Mouse (Mus musculus): ENCODE data around the gene Dnajc13.

Dnajc13 gene

GRCm38 (mm10) chr9:104182328-104182727, 80.4 kb downstream of the Dnajc13 start:
- no peak for DNase-seq

GRCm38 (mm10) chr9:104181626-104182025, 81.1 kb downstream of the Dnajc13 start:
- no peak for DNase-seq

GRCm38 (mm10) chr9:104180046-104180445, 82.7 kb downstream of the Dnajc13 start:
- DNase-seq, result no peak

- no peak for DNase-seq
Observed at GRCm38 (mm10) chr9:104172342-104172741, 90.4 kb downstream of the Dnajc13 start.

- no peak for DNase-seq
Observed at GRCm38 (mm10) chr9:104171651-104172050, 91.1 kb downstream of the Dnajc13 start.

- DNase-seq, result no peak
Observed at GRCm38 (mm10) chr9:104169986-104170385, 92.7 kb downstream of the Dnajc13 start.

- no peak for DNase-seq
Observed at GRCm38 (mm10) chr9:104165926-104166325, 96.8 kb downstream of the Dnajc13 start.

GRCm38 (mm10) chr9:104164194-104164593, 98.5 kb downstream of the Dnajc13 start:
- no peak for DNase-seq

GRCm38 (mm10) chr9:104161117-104161516, 101.6 kb downstream of the Dnajc13 start:
- no peak for DNase-seq

- DNase-seq, result no peak
Observed at GRCm38 (mm10) chr9:104157291-104157690, 105.4 kb downstream of the Dnajc13 start.

GRCm38 (mm10) chr9:104156506-104156905, 106.2 kb downstream of the Dnajc13 start:
- no peak for DNase-seq

- no peak for DNase-seq
Observed at GRCm38 (mm10) chr9:104155100-104155715, 107.5 kb downstream of the Dnajc13 start.

GRCm38 (mm10) chr9:104152121-104152520, 110.6 kb downstream of the Dnajc13 start:
- DNase-seq, result no peak

- no peak for DNase-seq
Observed at GRCm38 (mm10) chr9:104148969-104149368, 113.8 kb downstream of the Dnajc13 start.

GRCm38 (mm10) chr9:104146683-104147082, 116.0 kb downstream of the Dnajc13 start:
- DNase-seq, result no peak

GRCm38 (mm10) chr9:104144314-104144996, 118.3 kb downstream of the Dnajc13 start:
- DNase-seq, result no peak

GRCm38 (mm10) chr9:104142805-104143204, 119.9 kb downstream of the Dnajc13 start:
- no peak for DNase-seq

- no peak for DNase-seq
Observed at GRCm38 (mm10) chr9:104140351-104140750, 122.4 kb downstream of the Dnajc13 start.

GRCm38 (mm10) chr9:104130141-104130755, 132.5 kb downstream of the Dnajc13 start:
- no peak for DNase-seq

- no peak for DNase-seq
Observed at GRCm38 (mm10) chr9:104128110-104128509, 134.6 kb downstream of the Dnajc13 start.

- DNase-seq, result no peak
Observed at GRCm38 (mm10) chr9:104126833-104127232, 135.9 kb downstream of the Dnajc13 start, which contains the start of gene Ackr4. Gene Ackr4 (minus strand): TSS chr9:104126933.

- DNase-seq, result no peak
Observed at GRCm38 (mm10) chr9:104123622-104124021, 139.1 kb downstream of the Dnajc13 start.

- no peak for DNase-seq
Observed at GRCm38 (mm10) chr9:104123101-104123500, 139.6 kb downstream of the Dnajc13 start.

- no peak for DNase-seq
Observed at GRCm38 (mm10) chr9:104109151-104109550, 153.6 kb downstream of the Dnajc13 start.

All from thymus, adult 18-20 months (tissue).